Mouse (Mus musculus) forebrain, embryonic 12.5 days (tissue): Measurements from ENCODE around the gene Mgat5. TPM values are rescaled to one million over a fixed set of nuclear protein-coding genes. Genes with fewer than 3 reads are reported as not detected.

Experiments used
- ATAC-seq: fragments of 200-750 bp; cut with Nextera tagmentation; 2 replicates; pipeline ENCODE4 v1.8.0; 2017; ENCODE audit warnings: moderate TSS enrichment; ENCODE audit not compliant: low FRiP score
- H3K27ac ChIP-seq: fragments of 300-500 bp; sonication (generic); 2 replicates; pipeline ENCODE4 v1.5.1; 2016; ENCODE audit warnings: mild to moderate bottlenecking
- H3K27me3 ChIP-seq: fragments of 300-500 bp; sonication (generic); 2 replicates; pipeline ENCODE4 v1.6.1; 2016; ENCODE audit warnings: mild to moderate bottlenecking
- H3K36me3 ChIP-seq: fragments of 300-500 bp; sonication (generic); replicated peaks from 2 replicates; pipeline ENCODE4 v1.6.1; 2016; ENCODE audit warnings: mild to moderate bottlenecking
- H3K4me1 ChIP-seq: fragments of 300-500 bp; sonication (generic); 2 replicates; pipeline ENCODE4 v1.6.1; 2016
- H3K4me2 ChIP-seq: fragments of 300-500 bp; sonication (generic); 2 replicates; pipeline ENCODE4 v1.6.1; 2016; ENCODE audit warnings: mild to moderate bottlenecking, moderate library complexity
- H3K4me3 ChIP-seq: fragments of 300-500 bp; sonication (generic); replicated peaks from 2 replicates; pipeline ENCODE4 v1.5.1; 2016; ENCODE audit warnings: mild to moderate bottlenecking
- H3K9ac ChIP-seq: fragments of 300-500 bp; sonication (generic); 2 replicates; pipeline ENCODE4 v1.6.1; 2016; ENCODE audit warnings: mild to moderate bottlenecking
- H3K9me3 ChIP-seq: fragments of 300-500 bp; sonication (generic); 2 replicates; pipeline ENCODE4 v1.6.1; 2016
- WGBS: fragments of 180-500 bp; shearing (Covaris S2); methylation state at CpG from one replicate; pipeline ENCODE4 v1.1.7; 2016; 5-methylcytosine and 5-hydroxymethylcytosine counted together
- polyA plus RNA-seq: library from polyadenylated mRNA; unstranded; fragments of >200 nt; fragmentation: Nextera tagmentation; extraction: Ambion mirVana; gene quantifications from 2 replicates; pipeline ENCODE4 v1.2.1, GENCODE M21; 2016

Gene Mgat5
- polyA plus RNA-seq, 1 experiment from 2014 or later = 9.7 TPM

- H3K27ac ChIP-seq = no peak overlapping the region
- no peak overlapping the region for H3K4me3 ChIP-seq
- no peaks in the 10 kb centered on the region for H3K9me3 ChIP-seq
- H3K4me1 ChIP-seq = no peaks in the 10 kb centered on the region
- H3K36me3 ChIP-seq = no peaks in the 10 kb centered on the region
- ATAC-seq = no peak
- H3K27me3 ChIP-seq = no peaks in the 10 kb centered on the region
- H3K9ac ChIP-seq = no peak overlapping the region
- WGBS = 62% methylated on average over 9 of the region's 9 CpGs
- H3K4me2 ChIP-seq = no peak overlapping the region
Observed at GRCm38 (mm10) chr1:127353408-127353807, 148.6 kb downstream of the Mgat5 start.

- no peaks in the 10 kb centered on the region for H3K36me3 ChIP-seq
- no peak for ATAC-seq
- H3K4me3 ChIP-seq = no peak overlapping the region
- H3K9ac ChIP-seq = no peak overlapping the region
- H3K9me3 ChIP-seq = no peaks in the 10 kb centered on the region
- 70% methylated on average over 5 of the region's 5 CpGs for WGBS
- H3K27ac ChIP-seq = no peak overlapping the region
- H3K27me3 ChIP-seq = no peaks in the 10 kb centered on the region
- no peak overlapping the region for H3K4me2 ChIP-seq
- H3K4me1 ChIP-seq = no peaks in the 10 kb centered on the region
Observed at GRCm38 (mm10) chr1:127354152-127354551, 149.3 kb downstream of the Mgat5 start.

GRCm38 (mm10) chr1:127355034-127355433, 150.2 kb downstream of the Mgat5 start:
- ATAC-seq = no peak
- no peaks in the 10 kb centered on the region for H3K4me1 ChIP-seq
- H3K9ac ChIP-seq = no peak overlapping the region
- no peaks in the 10 kb centered on the region for H3K9me3 ChIP-seq
- no peaks in the 10 kb centered on the region for H3K36me3 ChIP-seq
- H3K4me3 ChIP-seq = no peak overlapping the region
- H3K4me2 ChIP-seq = no peak overlapping the region
- no peaks in the 10 kb centered on the region for H3K27me3 ChIP-seq
- no peak overlapping the region for H3K27ac ChIP-seq
- WGBS = 93% methylated on average over 3 of the region's 3 CpGs

- Histone ChIP-seq H3K27me3 (no peaks in the 10 kb centered on the region), H3K4me3 (no peak overlapping the region), H3K4me2 (no peak overlapping the region), H3K36me3 (peaks cover 6% of the 10 kb centered on the region), H3K9ac (no peak overlapping the region), H3K27ac (no peak overlapping the region), H3K9me3 (no peaks in the 10 kb centered on the region), H3K4me1 (peaks cover 4% of the 10 kb centered on the region; the same call in 1 of the 2 replicates)
- 93% methylated on average over 7 of the region's 7 CpGs for WGBS
- no peak for ATAC-seq
Observed at GRCm38 (mm10) chr1:127363638-127364037, 158.8 kb downstream of the Mgat5 start.

GRCm38 (mm10) chr1:127365706-127366105, 160.9 kb downstream of the Mgat5 start:
- ATAC-seq = no peak
- Histone ChIP-seq H3K9ac (no peak overlapping the region), H3K27ac (0 out of 2 replicates have a peak overlapping the region, but pooled peaks have one; percentile 19), H3K9me3 (no peaks in the 10 kb centered on the region), H3K4me3 (no peak overlapping the region), H3K27me3 (no peaks in the 10 kb centered on the region), H3K4me2 (no peak overlapping the region), H3K4me1 (peaks cover 4% of the 10 kb centered on the region; the same call in 1 of the 2 replicates), H3K36me3 (peaks cover 6% of the 10 kb centered on the region)
- WGBS = 88% methylated on average over 5 of the region's 5 CpGs

GRCm38 (mm10) chr1:127366111-127366510, 161.3 kb downstream of the Mgat5 start:
- 0 out of 2 replicates have a peak overlapping the region, but pooled peaks have one; percentile 19 for H3K27ac ChIP-seq
- H3K9me3 ChIP-seq = no peaks in the 10 kb centered on the region
- no peak for ATAC-seq
- no peak overlapping the region for H3K9ac ChIP-seq
- H3K27me3 ChIP-seq = no peaks in the 10 kb centered on the region
- peaks cover 4% of the 10 kb centered on the region; the same call in 1 of the 2 replicates for H3K4me1 ChIP-seq
- H3K4me3 ChIP-seq = no peak overlapping the region
- no peak overlapping the region for H3K4me2 ChIP-seq
- WGBS = 68% methylated on average over 10 of the region's 10 CpGs
- H3K36me3 ChIP-seq = peaks cover 7% of the 10 kb centered on the region

GRCm38 (mm10) chr1:127368513-127368912, 163.7 kb downstream of the Mgat5 start:
- WGBS = 92% methylated on average over 8 of the region's 8 CpGs
- peaks cover 9% of the 10 kb centered on the region for H3K36me3 ChIP-seq
- no peak for ATAC-seq
- peaks cover 8% of the 10 kb centered on the region for H3K4me1 ChIP-seq
- no peaks in the 10 kb centered on the region for H3K27me3 ChIP-seq
- H3K9ac ChIP-seq = no peak overlapping the region
- H3K4me3 ChIP-seq = no peak overlapping the region
- no peak overlapping the region for H3K27ac ChIP-seq
- H3K9me3 ChIP-seq = no peaks in the 10 kb centered on the region
- H3K4me2 ChIP-seq = no peak overlapping the region

- H3K36me3 ChIP-seq = peaks cover 9% of the 10 kb centered on the region
Observed at GRCm38 (mm10) chr1:127369538-127369937, 164.7 kb downstream of the Mgat5 start.

GRCm38 (mm10) chr1:127372096-127372495, 167.3 kb downstream of the Mgat5 start:
- Histone ChIP-seq H3K27ac (no peak overlapping the region), H3K4me3 (no peak overlapping the region), H3K4me2 (no peak overlapping the region), H3K27me3 (no peaks in the 10 kb centered on the region), H3K9ac (no peak overlapping the region), H3K36me3 (peaks cover 6% of the 10 kb centered on the region; the same call in 1 of the 2 replicates), H3K9me3 (no peaks in the 10 kb centered on the region), H3K4me1 (peaks cover 12% of the 10 kb centered on the region; the same call in 1 of the 2 replicates)
- 73% methylated on average over 4 of the region's 4 CpGs for WGBS
- ATAC-seq = no peak

More at GRCm38 (mm10) chr1:127369538-127369937, 164.7 kb downstream of the Mgat5 start:
- Histone ChIP-seq H3K4me2 (no peak overlapping the region), H3K9me3 (no peaks in the 10 kb centered on the region), H3K27me3 (no peaks in the 10 kb centered on the region), H3K4me1 (peaks cover 16% of the 10 kb centered on the region), H3K4me3 (no peak overlapping the region), H3K27ac (no peak overlapping the region), H3K9ac (no peak overlapping the region)
- ATAC-seq = no peak
- WGBS = 94% methylated on average over 5 of the region's 5 CpGs

GRCm38 (mm10) chr1:127373559-127373958, 168.7 kb downstream of the Mgat5 start:
- Histone ChIP-seq H3K4me3 (no peak overlapping the region), H3K36me3 (peaks cover 6% of the 10 kb centered on the region; the same call in 1 of the 2 replicates), H3K27ac (no peak overlapping the region), H3K9ac (no peak overlapping the region), H3K4me1 (peaks cover 12% of the 10 kb centered on the region; the same call in 1 of the 2 replicates), H3K27me3 (no peaks in the 10 kb centered on the region), H3K9me3 (no peaks in the 10 kb centered on the region), H3K4me2 (no peak overlapping the region)
- 64% methylated on average over 5 of the region's 5 CpGs for WGBS
- ATAC-seq = no peak

GRCm38 (mm10) chr1:127374157-127374556, 169.3 kb downstream of the Mgat5 start:
- H3K36me3 ChIP-seq = peaks cover 6% of the 10 kb centered on the region; the same call in 1 of the 2 replicates
- H3K9me3 ChIP-seq = no peaks in the 10 kb centered on the region
- WGBS = 82% methylated on average over 3 of the region's 3 CpGs
- no peak overlapping the region for H3K27ac ChIP-seq
- H3K4me2 ChIP-seq = no peak overlapping the region
- H3K4me3 ChIP-seq = no peak overlapping the region
- H3K4me1 ChIP-seq = peaks cover 14% of the 10 kb centered on the region; the same call in 1 of the 2 replicates
- H3K27me3 ChIP-seq = no peaks in the 10 kb centered on the region
- no peak for ATAC-seq
- no peak overlapping the region for H3K9ac ChIP-seq

GRCm38 (mm10) chr1:127380140-127380539, 175.3 kb downstream of the Mgat5 start:
- ATAC-seq = no peak
- Histone ChIP-seq H3K4me3 (no peak overlapping the region), H3K4me2 (no peak overlapping the region), H3K36me3 (peaks cover 16% of the 10 kb centered on the region), H3K4me1 (peaks cover 10% of the 10 kb centered on the region), H3K9ac (no peak overlapping the region), H3K27me3 (no peaks in the 10 kb centered on the region), H3K27ac (no peak overlapping the region), H3K9me3 (no peaks in the 10 kb centered on the region)
- WGBS = 41% methylated on average over 4 of the region's 4 CpGs

GRCm38 (mm10) chr1:127380749-127381501, 176.1 kb downstream of the Mgat5 start:
- no peak overlapping the region for H3K27ac ChIP-seq
- WGBS = 69% methylated on average over 13 of the region's 13 CpGs
- peaks cover 10% of the 10 kb centered on the region for H3K4me1 ChIP-seq
- ATAC-seq = no peak
- peaks cover 14% of the 10 kb centered on the region for H3K36me3 ChIP-seq
- no peak overlapping the region for H3K4me2 ChIP-seq
- H3K4me3 ChIP-seq = no peak overlapping the region
- no peak overlapping the region for H3K9ac ChIP-seq
- H3K9me3 ChIP-seq = no peaks in the 10 kb centered on the region
- no peaks in the 10 kb centered on the region for H3K27me3 ChIP-seq
